Mouse (Mus musculus) lung, postnatal 0 days (tissue): ENCODE results near the gene Ifng. TPM values are rescaled to one million over a fixed set of nuclear protein-coding genes. Genes with fewer than 3 reads are reported as not detected.
A peak's percentile ranks its signal among the peaks of the same experiment; 100 is the strongest.

Experiments used
- ATAC-seq: fragments of 200-750 bp; cut with Nextera tagmentation; 2 replicates; pipeline ENCODE4 v1.8.0; 2017; ENCODE audit warnings: moderate library complexity
- DNase-seq: peaks from one replicate; pipeline ENCODE4 v3.0.0-alpha.2; 2016; ENCODE audit warnings: low spot score
- H3K27ac ChIP-seq: fragments of 300-500 bp; sonication (generic); 2 replicates; pipeline ENCODE4 v1.5.1; 2014; ENCODE audit warnings: antibody characterized with exemption, mild to moderate bottlenecking, low read length, mixed read lengths
- H3K27me3 ChIP-seq: fragments of 300-500 bp; sonication (generic); replicated peaks from 2 replicates; pipeline ENCODE4 v1.6.1; 2014; ENCODE audit warnings: low read length, mixed read lengths; ENCODE audit not compliant: insufficient read depth
- H3K36me3 ChIP-seq: fragments of 300-500 bp; sonication (generic); 2 replicates; pipeline ENCODE4 v1.6.1; 2014; ENCODE audit warnings: low read length, mixed read lengths; ENCODE audit not compliant: insufficient read depth
- H3K4me1 ChIP-seq: fragments of 300-500 bp; sonication (generic); 2 replicates; pipeline ENCODE4 v1.6.1; 2014; ENCODE audit warnings: antibody characterized with exemption, low read depth, low read length, mixed read lengths; ENCODE audit not compliant: insufficient read depth
- H3K4me2 ChIP-seq: fragments of 300-500 bp; sonication (generic); replicated peaks from 2 replicates; pipeline ENCODE4 v1.6.1; 2014; ENCODE audit warnings: low read depth, mild to moderate bottlenecking, low read length, moderate library complexity, mixed read lengths
- H3K4me3 ChIP-seq: fragments of 300-500 bp; sonication (generic); 2 replicates; pipeline ENCODE4 v1.5.1; 2014; ENCODE audit warnings: low read depth, low read length
- H3K9ac ChIP-seq: fragments of 300-500 bp; sonication (generic); replicated peaks from 2 replicates; pipeline ENCODE4 v1.6.1; 2014; ENCODE audit warnings: low read depth, mild to moderate bottlenecking
- H3K9me3 ChIP-seq: fragments of 300-500 bp; sonication (generic); 2 replicates; pipeline ENCODE4 v1.6.1; 2016; ENCODE audit warnings: low read length, mixed read lengths
- CTCF ChIP-seq: IDR thresholded peaks from 2 replicates; pipeline ENCODE4 v1.5.1; 2016; ENCODE audit warnings: antibody characterized with exemption, mild to moderate bottlenecking
- EP300 ChIP-seq: IDR thresholded peaks from 2 replicates; pipeline ENCODE4 v1.6.1; 2016; ENCODE audit warnings: antibody characterized with exemption, mild to moderate bottlenecking, control low read depth
- WGBS: fragments of 180-500 bp; shearing (Covaris S2); extraction: QIAGEN DNeasy Blood & Tissue Kit; methylation state at CpG from one replicate; pipeline ENCODE4 v1.1.7; 2014; 5-methylcytosine and 5-hydroxymethylcytosine counted together
- polyA plus RNA-seq: library from polyadenylated mRNA; unstranded; fragments of >200 nt; fragmentation: Nextera tagmentation; extraction: Ambion mirVana; gene quantifications from 2 replicates; pipeline ENCODE4 v1.2.1, GENCODE M21; 2015

Gene Ifng
- polyA plus RNA-seq, result 0.13 TPM in 1 of 2 replicates, not detected in the other

GRCm38 (mm10) chr10:118440742-118441240 lies at the start of gene Ifng:
Gene Ifng, plus strand, starts transcription at chr10:118441046.
- DNase-seq (no peak), ATAC-seq (no peak)
- 88% methylated on average over 11 of the region's 11 CpGs for WGBS

DNA sequence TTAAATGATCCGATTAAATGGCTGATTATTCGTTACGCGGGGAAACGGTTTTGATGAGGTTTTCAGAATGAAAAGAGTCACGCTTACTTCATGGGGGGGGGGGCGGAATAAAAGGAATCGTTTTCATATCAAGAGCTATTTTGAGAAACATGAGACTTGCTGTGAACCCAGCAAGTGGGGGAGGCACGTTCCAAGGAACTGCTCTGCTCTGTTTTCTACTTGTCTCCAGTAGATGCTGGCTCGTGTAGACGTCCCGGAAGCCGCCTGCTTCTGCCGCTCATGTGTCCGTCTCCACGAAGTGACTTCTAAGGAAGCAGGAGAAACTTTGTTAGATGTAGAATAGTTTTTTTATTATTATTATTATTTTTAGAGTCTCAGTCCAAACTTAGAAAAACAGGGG lies 40.9 kb upstream of the Ifng start:
- no peaks in the 10 kb centered on the region for H3K9me3 ChIP-seq
- no peaks in the 10 kb centered on the region for H3K36me3 ChIP-seq
- H3K4me3 ChIP-seq, result no peak overlapping the region
- H3K4me2 ChIP-seq, result no peak overlapping the region
- H3K27me3 ChIP-seq, result no peaks in the 10 kb centered on the region
- WGBS, result 71% methylated on average over 16 of the region's 16 CpGs
- H3K9ac ChIP-seq, result no peak overlapping the region
- no peak overlapping the region for H3K27ac ChIP-seq
- ATAC-seq (no peak), DNase-seq (no peak)
- no peaks in the 10 kb centered on the region for H3K4me1 ChIP-seq
- TF ChIP-seq CTCF, result no peak
- TF ChIP-seq EP300, result no peak

More at GRCm38 (mm10) chr10:118440742-118441240, at the start of gene Ifng:
- Histone ChIP-seq H3K4me1 (no peaks in the 10 kb centered on the region), H3K4me3 (no peak within 1 kb of the TSS), H3K9ac (no peak within 1 kb of the TSS), H3K9me3 (no peaks in the 10 kb centered on the region), H3K27me3 (no peaks in the 10 kb centered on the region), H3K27ac (no peak within 1 kb of the TSS), H3K4me2 (no peak within 1 kb of the TSS), H3K36me3 (no peaks in the 10 kb centered on the region)
- TF ChIP-seq EP300, result no peak
- no peak for TF ChIP-seq CTCF

- TF ChIP-seq CTCF (no peak), EP300 (no peak)
- no peak overlapping the region for H3K4me3 ChIP-seq
- no peaks in the 10 kb centered on the region for H3K4me1 ChIP-seq
- no peaks in the 10 kb centered on the region for H3K27me3 ChIP-seq
- no peaks in the 10 kb centered on the region for H3K9me3 ChIP-seq
- no peak overlapping the region for H3K27ac ChIP-seq
- no peaks in the 10 kb centered on the region for H3K36me3 ChIP-seq
- no peak for ATAC-seq
- 69% methylated on average over 5 of the region's 5 CpGs for WGBS
- no peak overlapping the region for H3K9ac ChIP-seq
- no peak overlapping the region for H3K4me2 ChIP-seq
- DNase-seq, result peak; percentile 7
Observed at GRCm38 (mm10) chr10:118406463-118407221, 34.2 kb upstream of the Ifng start.

DNA sequence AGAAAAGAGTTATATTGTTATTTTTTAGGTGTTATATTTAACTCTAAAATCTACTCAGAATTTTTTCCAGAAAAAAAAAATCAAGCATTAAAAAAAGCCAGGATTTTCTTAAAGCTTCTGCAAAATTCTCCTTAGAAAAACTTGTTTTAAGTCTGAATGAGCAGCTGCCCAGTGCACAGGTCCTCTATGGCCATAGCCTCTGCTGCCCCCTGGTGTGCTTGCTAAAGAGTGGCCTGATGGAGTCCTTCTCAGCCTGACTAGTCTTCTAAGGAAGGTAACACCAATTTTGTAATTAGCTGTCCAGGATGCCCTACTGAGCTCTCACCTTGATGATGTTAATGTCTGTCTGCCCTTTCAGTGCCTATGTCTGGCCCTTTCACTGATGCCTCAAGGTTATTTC lies 29.5 kb upstream of the Ifng start:
- no peak overlapping the region for H3K9ac ChIP-seq
- TF ChIP-seq EP300 (no peak), CTCF (peak; percentile 56)
- no peaks in the 10 kb centered on the region for H3K4me1 ChIP-seq
- DNase-seq (peak; percentile 10), ATAC-seq (no peak)
- no peak overlapping the region for H3K4me2 ChIP-seq
- no peaks in the 10 kb centered on the region for H3K9me3 ChIP-seq
- no peak overlapping the region for H3K4me3 ChIP-seq
- H3K27ac ChIP-seq, result no peak overlapping the region
- H3K36me3 ChIP-seq, result no peaks in the 10 kb centered on the region
- H3K27me3 ChIP-seq, result no peaks in the 10 kb centered on the region

GRCm38 (mm10) chr10:118412774-118413173 lies 28.1 kb upstream of the Ifng start:
- H3K27ac ChIP-seq, result no peak overlapping the region
- ATAC-seq (no peak), DNase-seq (no peak)
- no peaks in the 10 kb centered on the region for H3K36me3 ChIP-seq
- no peak for TF ChIP-seq EP300
- no peak for TF ChIP-seq CTCF
- H3K9ac ChIP-seq, result no peak overlapping the region
- H3K9me3 ChIP-seq, result no peaks in the 10 kb centered on the region
- H3K4me1 ChIP-seq, result no peaks in the 10 kb centered on the region
- H3K4me2 ChIP-seq, result no peak overlapping the region
- no peak overlapping the region for H3K4me3 ChIP-seq
- H3K27me3 ChIP-seq, result no peaks in the 10 kb centered on the region
- 76% methylated on average over 5 of the region's 5 CpGs for WGBS

DNA sequence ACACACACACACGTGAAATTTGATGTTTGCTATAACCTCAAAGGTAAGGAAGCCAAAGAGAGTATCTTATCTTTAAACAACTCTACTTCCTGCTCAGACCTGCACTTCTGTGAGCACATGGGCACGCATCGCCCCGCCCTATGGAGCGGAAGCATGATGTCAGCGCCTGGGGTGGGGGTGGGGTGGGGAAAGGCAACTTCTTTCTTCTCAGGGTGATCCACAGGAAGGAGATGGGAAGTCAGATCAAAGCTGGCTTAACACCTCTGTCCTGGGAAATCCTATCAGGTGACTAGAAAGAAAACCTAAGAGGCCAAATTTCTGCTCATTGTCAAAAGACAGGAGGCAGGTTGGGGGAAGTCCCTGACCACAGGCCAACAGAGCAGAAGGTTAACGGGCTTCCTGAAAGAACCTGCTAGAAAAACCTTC lies 21.8 kb upstream of the Ifng start:
- Histone ChIP-seq H3K27ac (no peak overlapping the region), H3K4me2 (no peak overlapping the region), H3K36me3 (no peaks in the 10 kb centered on the region), H3K27me3 (no peaks in the 10 kb centered on the region), H3K9me3 (no peaks in the 10 kb centered on the region), H3K4me1 (no peaks in the 10 kb centered on the region), H3K4me3 (no peak overlapping the region), H3K9ac (no peak overlapping the region)
- ATAC-seq, result no peak
- peak; percentile 5 for DNase-seq
- WGBS, result 54% methylated on average over 7 of the region's 7 CpGs
- TF ChIP-seq CTCF (no peak), EP300 (no peak)
